8 mouse cellular contexts compared by ENCODE assay signal in the genomic region with DNA sequence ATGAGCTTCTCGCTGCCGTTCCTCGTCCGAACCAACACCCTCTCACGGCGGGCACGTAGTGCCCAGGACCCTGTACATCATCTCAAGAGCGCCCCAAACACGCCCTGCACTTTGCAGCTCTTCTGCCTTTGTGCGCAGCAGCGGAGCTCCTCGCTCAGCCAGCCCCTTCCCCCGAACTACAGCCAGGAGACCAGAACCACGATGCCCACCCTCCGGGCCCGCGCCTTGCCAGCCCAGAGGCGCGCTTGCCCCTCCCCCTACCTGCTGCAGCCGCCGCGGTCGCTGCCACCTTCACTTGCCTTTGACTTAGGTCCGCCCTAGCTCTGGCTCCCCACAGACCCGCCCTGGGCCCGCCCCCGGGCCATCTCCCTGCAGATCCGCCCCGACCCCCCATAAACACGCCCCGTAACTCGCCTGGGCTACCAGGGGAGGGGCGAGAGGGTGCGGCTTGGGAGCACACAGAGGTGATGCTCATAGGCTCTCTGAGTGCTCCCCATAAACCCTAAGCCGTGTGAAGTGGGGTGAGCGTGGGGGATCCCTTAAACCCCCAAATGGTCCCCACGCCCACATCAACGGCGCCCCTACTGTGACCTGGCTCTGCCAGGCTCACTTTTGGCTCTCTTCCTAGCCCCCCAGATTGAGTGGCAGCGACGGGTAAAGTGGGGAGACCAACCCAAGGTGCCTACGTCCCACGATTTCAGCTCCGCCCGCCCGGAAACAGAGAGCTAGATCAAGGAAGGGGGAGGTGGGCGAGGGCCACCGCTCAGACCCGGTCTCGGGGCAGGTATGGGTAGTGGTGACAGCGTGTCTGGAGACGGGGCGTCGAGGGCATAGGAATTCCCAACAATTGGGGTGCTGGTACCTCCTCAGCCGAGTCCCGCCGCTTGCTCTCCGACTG. TPM values are rescaled to one million over a fixed set of nuclear protein-coding genes. Genes with fewer than 3 reads are reported as not detected.
DNase-seq lines count a peak whose midpoint lies in the region; ATAC-seq and TF ChIP-seq lines count a peak whose summit lies in the region.

No protein-coding gene starts in this region.

- H3K4me3 ChIP-seq in hindbrain, embryonic 12.5 days, result peak overlapping the region; percentile 56
- H3K4me3 ChIP-seq in lung, embryonic 16.5 days (ENCODE audit: low read length), result peak overlapping the region; percentile 67
- H3K4me3 ChIP-seq in olfactory bulb, adult 2 months (ENCODE audit: insufficient read depth, low read depth, low read length), result peak overlapping the region; percentile 79
- H3K4me3 ChIP-seq in thymus, adult 2 months (ENCODE audit: control insufficient read depth, insufficient read depth, low read length), result peak overlapping the region; percentile 79

- TF ChIP-seq CTCF in olfactory bulb, adult 2 months (IDR thresholded peaks at IDR 0.05; ENCODE audit: insufficient read depth, low read depth, low read length), result no peak
- 0 out of 2 replicates have a peak, but pooled peaks have one; percentile 6 for TF ChIP-seq CTCF in thymus, adult 2 months (IDR thresholded peaks at IDR 0.05; ENCODE audit: borderline replicate concordance, control insufficient read depth, extremely low read depth, insufficient read depth, low read length, poor library complexity)

- H3K27me3 ChIP-seq in hindbrain, embryonic 12.5 days, result peaks cover 29% of the 10 kb centered on the region
- no peaks in the 10 kb centered on the region for H3K27me3 ChIP-seq in lung, embryonic 16.5 days (ENCODE audit: control insufficient read depth, insufficient read depth, low read depth, low read length)
- no peaks in the 10 kb centered on the region for H3K27me3 ChIP-seq in thymus, adult 2 months (ENCODE audit: control insufficient read depth, insufficient read depth, low read length)

- peak; percentile 80 for DNase-seq in MEL-GATA-1-ER (ENCODE audit: extremely low read depth, low read depth)
- DNase-seq in cerebellum, postnatal 10 days, result peak; percentile 78 to 82
- peak; percentile 55 to 60 for DNase-seq in frontal cortex, postnatal 14 days (ENCODE audit: low spot score in 2 of 2)
- DNase-seq in layer of hippocampus, postnatal 14 days (ENCODE audit: low spot score in 2 of 2), result peak; percentile 49 to 76
- peak; percentile 96 for DNase-seq in thymus, adult 2 months

- peak overlapping the region; percentile 68 for H3K9ac ChIP-seq in hindbrain, embryonic 12.5 days
- H3K9ac ChIP-seq in lung, embryonic 16.5 days (ENCODE audit: low read length), result peak overlapping the region; percentile 79

- WGBS in hindbrain, embryonic 12.5 days, result 1% methylated on average over 55 of the region's 58 CpGs
- under 1% methylated on average over 57 of the region's 58 CpGs for WGBS in lung, embryonic 16.5 days
- whole genome bisulfite sequencing in olfactory bulb, adult 2 months, result under 1% methylated on average over 58 of the region's 58 CpGs
- WGBS in thymus, adult 2 months, result under 1% methylated on average over 58 of the region's 58 CpGs

- no peaks in the 10 kb centered on the region for H3K9me3 ChIP-seq in hindbrain, embryonic 12.5 days (replicated peaks)
- H3K9me3 ChIP-seq in lung, embryonic 16.5 days (ENCODE audit: control insufficient read depth, low read length), result no peaks in the 10 kb centered on the region

- ATAC-seq in hindbrain, embryonic 12.5 days (ENCODE audit: low FRiP score), result peak; percentile 70
- ATAC-seq in lung, embryonic 16.5 days (ENCODE audit: low read depth), result peak; percentile 88

- H3K4me1 ChIP-seq in hindbrain, embryonic 12.5 days, result peaks cover 26% of the 10 kb centered on the region
- H3K4me1 ChIP-seq in lung, embryonic 16.5 days (replicated peaks; ENCODE audit: control insufficient read depth, insufficient read depth, low read length), result peaks cover 12% of the 10 kb centered on the region
- peaks cover 20% of the 10 kb centered on the region for H3K4me1 ChIP-seq in olfactory bulb, adult 2 months (ENCODE audit: control insufficient read depth, insufficient read depth, low read length)
- peaks cover 17% of the 10 kb centered on the region for H3K4me1 ChIP-seq in thymus, adult 2 months (replicated peaks; ENCODE audit: control insufficient read depth, insufficient read depth, low read length)

- 0 out of 2 replicates have a peak overlapping the region, but pooled peaks have one; percentile 35 for H3K27ac ChIP-seq in hindbrain, embryonic 12.5 days
- H3K27ac ChIP-seq in lung, embryonic 16.5 days (ENCODE audit: low read length), result peak overlapping the region; percentile 90
- H3K27ac ChIP-seq in olfactory bulb, adult 2 months (ENCODE audit: insufficient read depth, low read depth, low read length), result peak overlapping the region; percentile 71
- peak overlapping the region; percentile 88 for H3K27ac ChIP-seq in thymus, adult 2 months (ENCODE audit: control insufficient read depth, insufficient read depth, low read length)

- no peak for TF ChIP-seq POLR2A in olfactory bulb, adult 2 months (IDR thresholded peaks at IDR 0.05; ENCODE audit: insufficient read depth, low read depth, low read length)
- TF ChIP-seq POLR2A in thymus, adult 2 months (IDR thresholded peaks at IDR 0.05; ENCODE audit: control insufficient read depth, extremely low read depth, insufficient read depth, low read length, poor library complexity), result peak; percentile 74

- H3K36me3 ChIP-seq in hindbrain, embryonic 12.5 days, result no peaks in the 10 kb centered on the region
- no peaks in the 10 kb centered on the region for H3K36me3 ChIP-seq in lung, embryonic 16.5 days (ENCODE audit: control insufficient read depth, insufficient read depth, low read length)
- H3K36me3 ChIP-seq in thymus, adult 2 months (ENCODE audit: control insufficient read depth, insufficient read depth, low read length), result no peaks in the 10 kb centered on the region

- peak overlapping the region; percentile 93 for H3K4me2 ChIP-seq in hindbrain, embryonic 12.5 days (replicated peaks)
- peak overlapping the region; percentile 97 for H3K4me2 ChIP-seq in lung, embryonic 16.5 days (ENCODE audit: low read depth, low read length)

RNA-seq across cellular contexts. Expression of a gene that starts 0.6 kb away (rescaled TPM):
- 34.2 and 39.1 TPM in 2 replicates for polyA plus RNA-seq in hindbrain, embryonic 12.5 days (2016; fragmentation: Nextera tagmentation; extraction: Ambion mirVana)
- total RNA-seq in layer of hippocampus, postnatal 14 days (2021), result 100 to 1,000 TPM; 696 to 763 TPM
- polyA plus RNA-seq in lung, embryonic 16.5 days (2015; fragmentation: Nextera tagmentation; extraction: Ambion mirVana), result 93.3 and 109 TPM in 2 replicates
- polyA plus RNA-seq in olfactory bulb, adult 2 months (2012; ENCODE audit: insufficient read depth, insufficient read length, low replicate concordance, missing spikeins), result 1,444 TPM in 1 of 2 replicates, not detected in the other
- polyA plus RNA-seq in thymus, adult 2 months (2012; rRNA removed), result 85.1 and 178 TPM in 2 replicates

RNA-seq across cellular contexts. Expression of a gene that starts 4.9 kb away (rescaled TPM):
- not detected in 2 replicates for polyA plus RNA-seq in hindbrain, embryonic 12.5 days (2016; fragmentation: Nextera tagmentation; extraction: Ambion mirVana)
- not detected for total RNA-seq in layer of hippocampus, postnatal 14 days (2021)
- polyA plus RNA-seq in lung, embryonic 16.5 days (2015; fragmentation: Nextera tagmentation; extraction: Ambion mirVana), result not detected in 2 replicates
- polyA plus RNA-seq in olfactory bulb, adult 2 months (2012; ENCODE audit: insufficient read depth, insufficient read length, low replicate concordance, missing spikeins), result not detected in 2 replicates
- polyA plus RNA-seq in thymus, adult 2 months (2012; rRNA removed), result not detected in 2 replicates

RNA-seq across cellular contexts. Expression of a gene that starts 9.3 kb away (rescaled TPM):
- polyA plus RNA-seq in hindbrain, embryonic 12.5 days (2016; fragmentation: Nextera tagmentation; extraction: Ambion mirVana), result not detected in 2 replicates
- under 1 TPM in 1 of 2 experiments, not detected in 1; 0.23 TPM for total RNA-seq in layer of hippocampus, postnatal 14 days (2021)
- polyA plus RNA-seq in lung, embryonic 16.5 days (2015; fragmentation: Nextera tagmentation; extraction: Ambion mirVana), result not detected in 2 replicates
- polyA plus RNA-seq in olfactory bulb, adult 2 months (2012; ENCODE audit: insufficient read depth, insufficient read length, low replicate concordance, missing spikeins), result not detected in 2 replicates
- not detected in 2 replicates for polyA plus RNA-seq in thymus, adult 2 months (2012; rRNA removed)

RNA-seq across cellular contexts. Expression of a gene that starts 20.6 kb away (rescaled TPM):
- polyA plus RNA-seq in hindbrain, embryonic 12.5 days (2016; fragmentation: Nextera tagmentation; extraction: Ambion mirVana), result 0.89 and 1.4 TPM in 2 replicates
- 1 to 10 TPM; 4.7 to 5.6 TPM for total RNA-seq in layer of hippocampus, postnatal 14 days (2021)
- 0.25 and 0.43 TPM in 2 replicates for polyA plus RNA-seq in lung, embryonic 16.5 days (2015; fragmentation: Nextera tagmentation; extraction: Ambion mirVana)
- polyA plus RNA-seq in olfactory bulb, adult 2 months (2012; ENCODE audit: insufficient read depth, insufficient read length, low replicate concordance, missing spikeins), result not detected in 2 replicates
- polyA plus RNA-seq in thymus, adult 2 months (2012; rRNA removed), result 0.84 and 1.5 TPM in 2 replicates

RNA-seq across cellular contexts. Expression of a gene that starts 28.7 kb away (rescaled TPM):
- 61.8 and 62.9 TPM in 2 replicates for polyA plus RNA-seq in hindbrain, embryonic 12.5 days (2016; fragmentation: Nextera tagmentation; extraction: Ambion mirVana)
- total RNA-seq in layer of hippocampus, postnatal 14 days (2021), result 10 to 100 TPM; 34.9 to 38.9 TPM
- polyA plus RNA-seq in lung, embryonic 16.5 days (2015; fragmentation: Nextera tagmentation; extraction: Ambion mirVana), result 33.5 and 40.4 TPM in 2 replicates
- polyA plus RNA-seq in olfactory bulb, adult 2 months (2012; ENCODE audit: insufficient read depth, insufficient read length, low replicate concordance, missing spikeins), result not detected in 2 replicates
- polyA plus RNA-seq in thymus, adult 2 months (2012; rRNA removed), result 50.4 and 56.7 TPM in 2 replicates

Comparison
In these comparisons a context has a peak if more than half of its experiments do, and no peak if none do; other contexts are left out.
1. Peak in every context shown above with its lines: DNase-seq, ATAC-seq, H3K4me3 ChIP-seq and H3K27ac ChIP-seq.
2. H3K27ac ChIP-seq: peak in every context shown above with its lines; median percentile 90 in lung, embryonic 16.5 days; 88 in thymus, adult 2 months; 71 in olfactory bulb, adult 2 months; 35 in hindbrain, embryonic 12.5 days.